Mouse (Mus musculus): ENCODE data around the gene Mak.
A peak's percentile ranks its signal among the peaks of the same experiment; 100 is the strongest.

Gene Mak

GRCm38 (mm10) chr13:41073819-41074218, 5.7 kb downstream of the Mak start:
- no peak for DNase-seq (ENCODE audit: extremely low spot score, low spot score)

GRCm38 (mm10) chr13:41071617-41072016, 7.9 kb downstream of the Mak start:
- no peak for DNase-seq (ENCODE audit: extremely low spot score, low spot score)

- DNase-seq (ENCODE audit: extremely low spot score, low spot score), result no peak
These were observed 11.9 kb downstream of the Mak start for GRCm38 (mm10) chr13:41067618-41068017.

GRCm38 (mm10) chr13:41051965-41052364, 27.5 kb downstream of the Mak start:
- no peak for DNase-seq (ENCODE audit: extremely low spot score, low spot score)

- DNase-seq (ENCODE audit: extremely low spot score, low spot score), result no peak
These were observed 32.2 kb downstream of the Mak start for GRCm38 (mm10) chr13:41047280-41047679.

GRCm38 (mm10) chr13:41045901-41046300, 33.6 kb downstream of the Mak start:
- DNase-seq (ENCODE audit: extremely low spot score, low spot score), result no peak

- no peak for DNase-seq (ENCODE audit: extremely low spot score, low spot score)
These were observed 37.0 kb downstream of the Mak start for GRCm38 (mm10) chr13:41042511-41042910.

GRCm38 (mm10) chr13:41030098-41030497, 49.4 kb downstream of the Mak start:
- DNase-seq (ENCODE audit: extremely low spot score, low spot score), result no peak

- no peak for DNase-seq (ENCODE audit: extremely low spot score, low spot score)
These were observed 57.4 kb downstream of the Mak start for GRCm38 (mm10) chr13:41022099-41022498.

GRCm38 (mm10) chr13:41021607-41022006, 57.9 kb downstream of the Mak start:
- DNase-seq (ENCODE audit: extremely low spot score, low spot score), result no peak

- no peak for DNase-seq (ENCODE audit: extremely low spot score, low spot score)
These were observed 59.0 kb downstream of the Mak start for GRCm38 (mm10) chr13:41020494-41020893.

GRCm38 (mm10) chr13:41018756-41019591, 60.5 kb downstream of the Mak start:
- no peak for DNase-seq (ENCODE audit: extremely low spot score, low spot score)

- DNase-seq (ENCODE audit: extremely low spot score, low spot score), result no peak
These were observed 61.3 kb downstream of the Mak start for GRCm38 (mm10) chr13:41018236-41018635.

GRCm38 (mm10) chr13:41017832-41018231, 61.7 kb downstream of the Mak start:
- DNase-seq (ENCODE audit: extremely low spot score, low spot score), result no peak

- DNase-seq (ENCODE audit: extremely low spot score, low spot score), result peak; percentile 18
These were observed 62.6 kb downstream of the Mak start for GRCm38 (mm10) chr13:41016797-41017405.

- DNase-seq (ENCODE audit: extremely low spot score, low spot score), result peak; percentile 93
These were observed 63.5 kb downstream of the Mak start, which contains the start of gene Tmem14c for GRCm38 (mm10) chr13:41015829-41016634. Gene Tmem14c, plus strand, starts transcription at chr13:41016292.

GRCm38 (mm10) chr13:41008946-41009345, 70.6 kb downstream of the Mak start:
- no peak for DNase-seq (ENCODE audit: extremely low spot score, low spot score)

GRCm38 (mm10) chr13:41008271-41008670, 71.2 kb downstream of the Mak start:
- DNase-seq (ENCODE audit: extremely low spot score, low spot score), result no peak

- no peak for DNase-seq (ENCODE audit: extremely low spot score, low spot score)
These were observed 73.3 kb downstream of the Mak start for GRCm38 (mm10) chr13:41006244-41006643.

GRCm38 (mm10) chr13:41002001-41002400, 77.5 kb downstream of the Mak start:
- no peak for DNase-seq (ENCODE audit: extremely low spot score, low spot score)

GRCm38 (mm10) chr13:41000926-41001639, 78.4 kb downstream of the Mak start, which contains the start of gene Pak1ip1:
Gene Pak1ip1, plus strand, starts transcription at chr13:41001023.
- DNase-seq (ENCODE audit: extremely low spot score, low spot score), result peak; percentile 97
